Mouse (Mus musculus): ENCODE measurements around the gene Mrps12. TPM values are rescaled to one million over a fixed set of nuclear protein-coding genes. Genes with fewer than 3 reads are reported as not detected.
A peak's percentile ranks its signal among the peaks of the same experiment; 100 is the strongest.

Mrps12 gene
- total RNA-seq (2021): 10 to 100 TPM; 53.9 to 54.1 TPM

GRCm38 (mm10) chr7:28741709-28742438 is at the start of gene Mrps12, which contains the start of gene Sars2:
Gene Mrps12 (minus strand): TSS chr7:28741820.
Gene Sars2 (plus strand): TSS chr7:28741992.
- intact Hi-C loops (cut with DNase I): loop anchor here (1.0 to 10.0 kb wide), 2 partner anchors 125 to 563 kb away; partner anchors contain the start of gene Dpf1

DNA sequence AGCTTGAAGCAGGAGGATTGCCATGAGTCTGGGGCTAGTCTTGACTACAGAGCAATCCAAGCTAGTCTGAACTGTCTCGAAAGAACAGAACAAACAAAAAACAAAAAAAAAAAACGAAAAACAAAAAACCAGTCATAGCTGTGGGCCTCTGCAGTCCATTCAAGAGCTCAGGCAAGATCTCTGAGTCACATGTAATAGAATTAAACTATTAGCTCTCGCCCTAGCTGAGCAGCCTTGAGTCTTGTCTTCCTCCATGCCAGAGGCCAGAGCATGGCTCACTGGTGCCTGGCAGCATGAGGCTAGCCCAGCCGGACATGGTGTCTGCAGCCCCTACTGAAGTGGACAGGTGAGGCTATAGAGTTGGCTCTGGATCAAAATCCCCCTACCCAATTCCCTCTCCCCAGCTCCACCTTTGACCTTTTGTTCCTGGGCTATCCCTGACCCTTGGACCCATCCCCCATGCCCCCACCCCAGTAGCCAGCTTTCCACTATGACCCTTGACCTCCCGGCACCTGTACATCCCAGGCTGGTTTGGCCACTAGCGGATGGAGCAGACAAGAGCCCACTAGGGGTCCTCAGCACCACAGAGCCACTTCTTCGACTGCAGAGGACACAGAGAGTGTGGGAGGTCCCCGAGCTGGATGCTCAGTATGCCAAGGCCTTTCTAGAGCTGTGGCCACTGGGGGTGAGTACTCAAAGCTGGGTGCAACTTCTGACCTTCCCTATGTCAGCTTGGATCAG is 48.6 kb upstream of the Mrps12 start:
- DNase-seq: no peak
- intact Hi-C loops (cut with DNase I): loop anchor here (10.0 kb wide), 1 partner anchor 445 kb away; the partner anchor contains the start of genes Kcnk6 and Yif1b

More at GRCm38 (mm10) chr7:28741709-28742438, at the start of gene Mrps12, which contains the start of gene Sars2:
- DNase-seq: peak; percentile 95 to 99

DNA sequence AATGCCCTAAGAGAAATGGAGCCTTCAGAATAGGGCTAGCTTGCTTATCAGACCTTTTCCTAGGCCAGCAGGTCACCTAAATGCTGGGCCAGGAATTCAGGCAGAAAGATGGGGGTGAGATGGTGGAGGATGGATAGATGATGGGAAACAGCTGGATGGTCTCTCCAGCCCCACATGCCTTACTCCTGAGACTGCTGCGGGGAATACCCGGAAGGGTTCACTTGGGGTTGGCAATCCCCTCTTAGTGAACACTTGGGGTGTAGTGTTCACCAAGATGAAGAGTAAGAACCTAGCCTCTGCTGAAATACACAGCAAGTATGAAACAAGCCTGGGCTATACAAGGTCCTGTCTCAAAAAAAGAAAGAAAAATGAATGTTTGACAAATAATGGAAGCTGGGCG is 47.6 kb upstream of the Mrps12 start:
- no peak for DNase-seq
- intact Hi-C loops (cut with DNase I): no loop called here

- no peak for DNase-seq
These were observed 46.9 kb upstream of the Mrps12 start, which contains the start of gene Rinl for GRCm38 (mm10) chr7:28788307-28789195. Gene Rinl (plus strand): TSS chr7:28788969.

GRCm38 (mm10) chr7:28787884-28788283 is 46.3 kb upstream of the Mrps12 start:
- no peak for DNase-seq
- intact Hi-C loops (cut with DNase I): no loop called here

More at GRCm38 (mm10) chr7:28788307-28789195, 46.9 kb upstream of the Mrps12 start, which contains the start of gene Rinl:
- intact Hi-C loops (cut with DNase I): no loop called here

DNA sequence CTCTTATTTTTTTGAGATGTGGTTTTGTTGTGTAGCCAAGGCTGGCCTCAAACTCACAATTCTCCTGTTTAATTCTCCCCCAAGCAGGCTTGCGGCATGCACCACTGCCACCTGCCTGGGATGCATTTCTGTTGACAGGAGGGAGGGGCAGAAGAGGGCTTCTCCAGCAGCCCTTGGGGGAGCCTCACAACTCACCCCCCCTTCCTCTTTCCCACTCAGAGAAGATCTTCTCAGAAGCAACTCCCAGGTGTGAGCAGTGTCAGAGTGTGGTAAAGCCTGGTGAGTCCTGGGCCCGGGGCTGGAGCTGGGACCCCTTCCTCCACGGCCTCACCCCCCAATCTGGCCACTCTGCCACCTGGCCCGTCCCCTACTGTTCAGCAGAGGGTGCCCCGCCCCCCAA is 43.5 kb upstream of the Mrps12 start:
- no peak for DNase-seq
- intact Hi-C loops (cut with DNase I): no loop called here

GRCm38 (mm10) chr7:28781261-28781663 is 39.6 kb upstream of the Mrps12 start:
- intact Hi-C loops (cut with DNase I): loop anchor here (5.0 kb wide), 1 partner anchor 191 kb away; no protein-coding TSS in a partner anchor
- no peak for DNase-seq

DNA sequence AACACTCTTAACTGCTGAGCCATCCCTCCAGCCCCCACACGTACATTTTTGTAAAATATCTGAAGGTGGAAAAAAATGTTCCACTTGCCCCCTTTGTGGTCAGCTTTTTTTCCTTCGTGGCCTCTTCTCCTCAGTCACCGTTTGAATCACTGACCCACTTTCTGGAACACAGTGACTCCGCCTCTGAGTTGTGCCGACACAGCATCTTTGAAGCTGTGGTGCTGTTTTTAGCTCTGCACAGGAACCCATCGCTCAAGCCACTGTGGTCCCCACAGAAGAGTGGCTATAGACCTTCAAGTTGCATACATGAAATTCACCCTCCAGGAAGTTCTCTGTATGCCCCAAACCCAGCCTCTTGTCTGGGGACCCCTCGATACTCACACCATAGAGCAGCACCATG is 39.2 kb upstream of the Mrps12 start:
- peak in 1 of 2 experiments; percentile 22 for DNase-seq
- intact Hi-C loops (cut with DNase I): loop anchor here (1.0 to 5.0 kb wide), 3 partner anchors 86 to 257 kb away; no protein-coding TSS in a partner anchor

DNA sequence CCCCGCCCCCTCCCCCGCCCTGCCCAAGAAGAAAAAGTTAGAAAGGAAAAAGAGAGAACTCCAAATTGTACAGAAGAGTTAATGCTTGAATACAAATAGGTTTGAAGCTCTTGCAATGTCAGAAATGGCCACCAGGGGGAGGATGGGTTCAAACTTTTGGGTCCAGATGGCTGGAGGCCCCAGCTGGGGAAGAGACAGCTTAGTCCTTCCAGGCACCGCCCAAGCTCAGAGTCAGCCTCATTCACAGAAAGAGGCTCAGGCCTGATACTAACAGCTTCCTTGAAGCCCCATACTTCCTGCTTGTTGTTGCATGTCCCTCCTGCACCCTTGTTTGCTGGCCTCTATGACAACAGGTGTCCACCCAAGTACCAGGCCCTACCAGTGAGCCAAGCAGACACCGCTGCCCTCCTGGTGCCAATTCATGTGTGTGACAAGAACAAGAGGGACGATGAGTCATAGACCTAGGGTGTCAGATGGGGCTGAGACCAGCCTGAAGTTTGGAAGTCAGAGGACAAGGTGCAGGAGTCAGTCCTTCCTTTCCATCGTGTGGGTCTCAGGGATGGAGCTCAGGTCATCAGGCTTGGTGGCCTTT is 38.5 kb upstream of the Mrps12 start:
- intact Hi-C loops (cut with DNase I): loop anchor here (1.0 to 5.0 kb wide), 3 partner anchors 87 to 258 kb away; no protein-coding TSS in a partner anchor
- DNase-seq: peak; percentile 88 to 94

- intact Hi-C loops (cut with DNase I): no loop called here
These were observed 37.2 kb upstream of the Mrps12 start for GRCm38 (mm10) chr7:28778825-28779224.

GRCm38 (mm10) chr7:28775129-28775528 is 33.5 kb upstream of the Mrps12 start:
- DNase-seq: no peak
- intact Hi-C loops (cut with DNase I): no loop called here

More at GRCm38 (mm10) chr7:28778825-28779224, 37.2 kb upstream of the Mrps12 start:
- no peak for DNase-seq

- no peak for DNase-seq
- intact Hi-C loops (cut with DNase I): no loop called here
These were observed 32.5 kb upstream of the Mrps12 start for GRCm38 (mm10) chr7:28774164-28774563.

DNA sequence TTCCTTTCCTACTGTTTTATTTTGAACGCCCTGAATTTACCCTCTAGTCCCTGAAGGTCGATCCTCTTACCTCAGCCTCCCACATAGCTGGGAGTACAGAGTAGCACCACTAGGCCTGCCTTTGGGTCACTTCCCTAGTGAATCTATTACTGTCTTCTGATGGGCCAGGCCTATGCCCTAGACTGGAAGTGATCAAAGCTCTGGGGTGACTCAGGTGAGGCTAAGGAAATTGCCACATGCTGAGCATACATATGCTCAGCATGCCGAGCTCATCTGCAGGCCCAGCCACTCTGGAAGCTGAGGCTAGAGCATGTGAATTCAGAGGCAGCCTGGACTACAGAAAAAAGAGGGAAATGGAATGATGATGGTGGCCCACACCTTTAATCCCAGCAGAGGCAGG is 31.5 kb upstream of the Mrps12 start:
- no peak for DNase-seq
- intact Hi-C loops (cut with DNase I): no loop called here

- peak in 1 of 2 experiments; percentile 44 for DNase-seq
- intact Hi-C loops (cut with DNase I): no loop called here
These were observed 30.2 kb upstream of the Mrps12 start for GRCm38 (mm10) chr7:28771867-28772266.

DNA sequence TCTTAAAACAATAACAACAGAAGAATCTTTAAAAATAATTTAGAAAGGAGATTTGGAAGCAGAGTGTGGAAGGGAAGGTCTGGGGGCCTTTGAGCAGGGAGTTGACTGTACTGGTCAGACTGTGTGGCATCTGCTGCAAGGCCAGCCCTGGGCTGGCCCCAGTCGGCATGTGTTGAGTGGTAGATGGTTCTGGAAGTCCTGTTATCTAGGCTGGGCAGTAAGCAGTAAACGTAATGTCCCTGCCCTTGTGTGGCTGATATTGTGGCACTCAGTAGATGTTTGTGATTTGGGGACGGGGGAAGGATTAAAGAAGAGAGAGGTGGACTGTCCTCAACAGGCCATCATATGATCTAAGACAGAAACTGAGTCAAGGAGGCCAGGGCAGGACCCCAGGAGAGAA is 28.7 kb upstream of the Mrps12 start:
- no peak for DNase-seq
- intact Hi-C loops (cut with DNase I): no loop called here

- intact Hi-C loops (cut with DNase I): loop anchor here (10.0 kb wide), 2 partner anchors 405 to 465 kb away; partner anchors contain the start of genes Ggn, Kcnk6, Spred3 and Yif1b
These were observed 27.9 kb upstream of the Mrps12 start for GRCm38 (mm10) chr7:28769414-28769958.

DNA sequence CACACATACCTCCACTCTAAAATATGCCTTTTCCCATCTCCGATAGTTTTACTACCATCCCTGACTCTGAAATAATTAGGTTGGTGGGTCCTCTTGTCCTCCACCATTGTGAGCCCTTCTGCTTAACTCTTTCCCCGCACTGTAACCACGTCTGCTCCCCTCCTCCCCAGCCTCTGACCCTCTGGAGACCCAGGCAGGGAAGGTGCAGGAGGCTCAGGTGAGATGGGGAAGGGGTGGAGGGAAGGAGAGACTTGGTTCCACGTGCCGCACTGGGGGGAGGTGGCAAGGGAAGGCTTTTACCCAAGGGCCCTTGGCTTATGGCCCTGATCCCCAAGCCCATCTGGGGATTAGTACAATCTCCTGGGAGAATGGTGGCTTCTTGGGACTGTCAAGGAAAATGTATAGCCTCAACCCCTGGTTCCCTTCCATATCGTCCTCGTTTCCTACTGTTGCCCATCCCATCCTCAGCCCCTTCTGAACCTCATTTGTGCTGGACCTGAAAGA is 25.9 kb upstream of the Mrps12 start, which contains the start of gene Nfkbib:
Gene Nfkbib (minus strand): TSS at position 51 of the 504 bp plus-strand sequence.
- intact Hi-C loops (cut with DNase I): loop anchor here (10.0 kb wide), 2 partner anchors 407 to 467 kb away; partner anchors contain the start of genes Ggn, Kcnk6, Spred3 and Yif1b
- no peak for DNase-seq

More at GRCm38 (mm10) chr7:28769414-28769958, 27.9 kb upstream of the Mrps12 start:
- no peak for DNase-seq

- DNase-seq: no peak
These were observed 25.3 kb upstream of the Mrps12 start for GRCm38 (mm10) chr7:28766910-28767309.

More at GRCm38 (mm10) chr7:28766910-28767309, 25.3 kb upstream of the Mrps12 start:
- intact Hi-C loops (cut with DNase I): loop anchor here (10.0 kb wide), 2 partner anchors 408 to 468 kb away; partner anchors contain the start of genes Ggn, Kcnk6, Spred3 and Yif1b
